Mouse (Mus musculus) frontal cortex, adult 2 months (tissue): Measurements from ENCODE around the gene Il10. TPM values are rescaled to one million over a fixed set of nuclear protein-coding genes. Genes with fewer than 3 reads are reported as not detected.

Experiments used
- DNase-seq, 2 experiments: peaks; one replicate each; pipeline ENCODE4 v3.0.0; 2022; ENCODE audit warnings: low spot score in 1 of 2; ENCODE audit errors: extremely low spot score in 1 of 2
- polyA plus RNA-seq: library from polyadenylated mRNA; depleted of rRNA; stranded (reverse); fragments of >200 nt; gene quantifications from 2 replicates; pipeline ENCODE4 v1.2.3, GENCODE M21; 2012; rRNA removed

The Il10 gene
- not detected in 2 replicates for polyA plus RNA-seq

DNA sequence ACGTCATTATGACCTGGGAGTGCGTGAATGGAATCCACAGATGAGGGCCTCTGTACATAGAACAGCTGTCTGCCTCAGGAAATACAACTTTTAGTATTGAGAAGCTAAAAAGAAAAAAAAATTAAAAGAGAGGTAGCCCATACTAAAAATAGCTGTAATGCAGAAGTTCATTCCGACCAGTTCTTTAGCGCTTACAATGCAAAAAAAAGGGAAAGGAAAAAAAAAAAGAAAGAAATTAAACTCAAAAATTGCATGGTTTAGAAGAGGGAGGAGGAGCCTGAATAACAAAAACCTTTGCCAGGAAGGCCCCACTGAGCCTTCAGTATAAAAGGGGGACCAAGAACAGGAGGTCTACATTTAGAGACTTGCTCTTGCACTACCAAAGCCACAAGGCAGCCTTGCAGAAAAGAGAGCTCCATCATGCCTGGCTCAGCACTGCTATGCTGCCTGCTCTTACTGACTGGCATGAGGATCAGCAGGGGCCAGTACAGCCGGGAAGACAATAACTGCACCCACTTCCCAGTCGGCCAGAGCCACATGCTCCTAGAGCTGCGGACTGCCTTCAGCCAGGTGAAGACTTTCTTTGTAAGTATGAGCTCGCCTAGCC lies at the start of gene Il10:
Il10 (plus strand) TSS at position 354 of the 607 bp plus-strand sequence.
- no peak for DNase-seq

GRCm38 (mm10) chr1:130979455-130979854 lies 40.2 kb upstream of the Il10 start:
- peak in 1 of 2 experiments; percentile 66 for DNase-seq

GRCm38 (mm10) chr1:130984441-130984840 lies 35.2 kb upstream of the Il10 start:
- peak in 1 of 2 experiments; percentile 30 for DNase-seq

DNA sequence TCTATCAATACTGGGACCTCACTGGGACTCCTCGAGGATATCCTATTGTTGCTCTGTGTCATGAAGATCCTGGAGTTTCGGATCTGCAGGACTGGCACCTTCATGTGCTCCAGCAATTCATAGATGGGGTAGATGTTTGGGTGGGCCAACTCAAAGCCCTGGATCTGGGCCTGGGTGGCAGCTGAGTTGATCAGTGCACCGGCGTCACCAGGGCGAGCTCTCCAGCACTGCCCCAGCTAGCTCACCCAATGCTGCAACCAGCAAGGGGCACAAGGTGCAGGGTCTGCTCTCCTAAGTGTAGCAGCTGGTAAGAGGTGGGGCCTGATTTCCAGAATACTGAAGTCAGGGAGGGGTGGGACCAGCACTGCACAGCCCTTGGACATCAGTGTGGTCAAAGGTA lies 32.6 kb upstream of the Il10 start:
- DNase-seq = no peak

DNA sequence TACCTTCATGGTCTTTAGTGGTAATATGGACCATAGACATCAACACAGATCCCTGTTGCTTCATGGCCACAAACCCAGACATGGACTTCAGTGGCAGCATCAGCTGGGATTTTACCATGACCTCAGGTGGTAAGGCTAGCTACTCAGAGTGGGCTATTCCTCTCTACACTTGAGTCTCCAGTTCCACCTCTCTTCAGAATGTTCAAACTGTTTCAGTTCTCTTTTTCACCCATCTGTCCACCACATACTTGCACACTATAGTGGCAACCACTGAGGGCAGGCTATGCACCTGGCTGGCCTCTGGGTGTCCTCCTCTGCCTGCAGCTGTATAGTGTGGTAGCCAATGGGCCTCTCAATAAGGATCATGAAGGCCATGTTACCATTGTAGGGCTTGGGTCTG lies 32.2 kb upstream of the Il10 start:
- no peak for DNase-seq

- DNase-seq = no peak
These were observed 30.3 kb upstream of the Il10 start for GRCm38 (mm10) chr1:130989331-130989730.

DNA sequence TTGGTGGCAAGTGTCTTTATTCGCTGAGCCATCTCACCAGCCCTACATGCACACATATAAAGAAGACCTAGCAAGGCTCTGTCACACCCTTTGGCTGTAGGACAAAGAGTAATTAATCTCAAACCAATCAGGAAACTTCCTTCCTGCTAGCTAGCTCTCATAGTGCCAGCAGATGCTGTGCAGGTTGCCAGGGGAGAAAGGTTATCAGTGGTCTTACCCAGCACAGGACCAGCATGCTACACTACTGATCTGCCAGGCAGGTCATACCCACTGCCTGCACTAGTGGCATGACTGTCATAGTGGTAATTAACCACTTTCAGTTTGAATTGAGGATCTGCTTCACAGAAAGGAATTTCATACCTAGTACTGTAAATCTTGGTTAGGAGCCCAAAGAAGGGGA lies 29.2 kb upstream of the Il10 start:
- no peak for DNase-seq

- DNase-seq = peak in 1 of 2 experiments; percentile 13
These were observed 26.0 kb upstream of the Il10 start for GRCm38 (mm10) chr1:130993574-130994154.

DNA sequence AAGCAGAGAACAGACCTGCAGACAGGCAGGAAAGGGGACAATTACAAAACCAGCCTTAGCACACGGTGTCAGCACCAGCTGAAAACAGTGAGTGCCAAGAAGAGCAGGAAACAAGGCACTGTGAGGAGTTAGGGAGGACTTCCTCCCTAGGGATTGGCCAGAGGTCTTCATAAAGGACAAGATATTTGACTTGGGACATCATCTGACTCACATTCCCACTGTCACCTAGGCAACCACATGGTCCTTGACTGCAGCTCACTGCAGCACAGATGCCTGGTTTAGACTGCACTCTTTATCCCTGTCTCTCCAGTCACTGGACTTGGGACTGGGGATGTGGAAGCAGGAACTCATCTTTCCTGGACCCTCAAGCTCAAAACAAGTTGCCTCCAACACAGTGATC lies 24.1 kb upstream of the Il10 start:
- DNase-seq = no peak

- no peak for DNase-seq
These were observed 23.3 kb upstream of the Il10 start for GRCm38 (mm10) chr1:130996356-130996755.

- no peak for DNase-seq
These were observed 22.2 kb upstream of the Il10 start for GRCm38 (mm10) chr1:130997441-130997840.

DNA sequence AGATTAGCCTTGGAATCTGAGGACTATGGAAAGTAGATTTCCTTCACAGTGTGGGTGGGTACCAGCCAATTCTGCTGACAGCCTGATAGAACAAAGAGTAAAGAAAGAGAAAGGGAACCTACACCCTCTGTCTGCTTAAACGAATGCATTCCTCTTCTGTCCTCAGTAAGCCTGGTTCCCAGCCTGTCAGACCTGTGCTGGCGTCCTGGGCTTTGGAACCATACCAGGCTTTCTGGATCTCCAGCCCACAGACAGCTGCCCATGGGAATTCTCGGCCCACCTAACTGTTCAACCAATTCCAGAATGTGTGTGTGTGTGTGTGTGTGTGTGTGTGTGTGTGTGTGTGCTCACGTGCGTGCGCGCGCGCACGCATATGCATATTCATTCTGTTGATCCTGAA lies 21.3 kb upstream of the Il10 start:
- DNase-seq = peak in 1 of 2 experiments; percentile 20

GRCm38 (mm10) chr1:130999708-131000107 lies 19.9 kb upstream of the Il10 start:
- no peak for DNase-seq

DNA sequence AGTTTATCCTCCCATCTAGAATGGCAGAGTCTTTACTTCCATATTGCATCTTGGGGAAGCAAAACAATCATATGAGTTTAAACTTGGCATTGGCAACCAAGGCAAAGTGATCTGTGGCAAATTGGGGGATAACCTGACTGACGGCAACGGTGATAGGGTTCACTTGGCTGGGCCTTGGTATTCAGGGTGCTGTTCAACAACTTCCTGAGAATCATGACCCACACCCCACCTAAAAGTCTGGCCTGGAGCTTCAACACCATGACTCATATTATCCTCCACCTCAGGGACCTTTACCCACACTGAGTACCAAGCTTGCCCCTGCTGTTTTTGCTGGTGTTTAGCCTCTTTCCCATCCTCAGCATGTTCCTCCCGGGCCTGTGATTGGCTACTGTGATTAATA lies 19.3 kb upstream of the Il10 start:
- no peak for DNase-seq

GRCm38 (mm10) chr1:131002561-131002960 lies 17.1 kb upstream of the Il10 start:
- DNase-seq = no peak

DNA sequence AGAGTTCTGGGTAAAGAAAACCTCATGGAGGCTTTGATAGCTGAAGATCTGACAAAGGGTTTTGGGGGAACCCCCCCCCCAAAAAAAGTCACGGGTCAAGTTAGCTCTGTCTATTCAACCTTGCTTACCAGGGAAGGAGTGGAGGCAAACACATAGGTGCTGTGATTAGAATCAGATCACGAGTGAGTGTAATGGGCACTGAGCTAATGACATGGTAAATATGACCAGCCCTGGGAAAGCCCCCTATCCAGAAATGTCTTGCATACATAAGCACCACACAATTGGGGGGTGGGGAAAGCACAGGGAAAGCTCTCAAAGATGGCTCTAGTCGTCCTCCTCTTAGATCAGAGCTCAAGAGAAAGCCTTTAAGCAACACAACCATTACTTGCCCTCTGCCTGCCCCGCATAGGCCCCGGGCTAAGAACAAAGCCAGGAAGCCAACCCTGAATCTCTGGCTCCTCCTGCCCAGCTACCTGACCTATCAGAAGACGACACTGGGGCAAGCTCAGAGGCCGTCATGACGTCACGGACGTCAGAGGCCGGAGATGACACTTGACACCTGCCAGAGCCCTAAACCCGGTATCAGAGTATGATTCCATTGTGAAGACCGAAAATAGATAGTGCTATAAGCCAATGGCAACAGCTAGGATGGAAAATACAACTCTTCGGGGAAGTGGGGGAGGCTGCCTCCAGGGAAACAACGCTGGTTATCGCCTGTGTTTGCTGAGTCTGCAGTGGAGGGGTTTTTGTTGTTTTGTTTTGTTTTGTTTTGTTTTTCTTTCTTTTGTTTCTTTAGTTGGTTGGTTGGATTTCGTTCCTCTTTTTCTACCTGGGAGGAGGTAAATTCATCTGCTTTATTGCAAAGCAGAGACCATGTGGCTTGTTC lies 16.4 kb upstream of the Il10 start:
- DNase-seq = no peak

DNA sequence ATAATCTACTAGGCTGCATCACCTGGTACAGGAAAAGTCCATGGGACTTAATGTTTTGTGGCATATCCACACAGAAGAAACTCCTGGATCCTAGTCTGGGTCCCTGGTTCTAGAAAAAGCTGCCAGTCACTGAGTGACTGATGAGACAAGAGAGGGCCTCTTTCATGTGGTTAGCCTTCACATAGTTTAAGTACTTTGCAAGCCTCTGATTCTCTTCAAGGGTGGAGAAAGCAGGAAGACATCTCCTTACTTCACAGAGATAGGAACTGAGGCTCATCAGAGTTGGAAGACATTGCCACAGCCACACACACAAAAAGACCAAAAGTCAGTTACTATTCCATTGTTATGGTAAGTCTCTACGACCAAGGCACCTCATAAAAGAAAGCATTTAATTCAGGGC lies 13.6 kb upstream of the Il10 start:
- DNase-seq = no peak

DNA sequence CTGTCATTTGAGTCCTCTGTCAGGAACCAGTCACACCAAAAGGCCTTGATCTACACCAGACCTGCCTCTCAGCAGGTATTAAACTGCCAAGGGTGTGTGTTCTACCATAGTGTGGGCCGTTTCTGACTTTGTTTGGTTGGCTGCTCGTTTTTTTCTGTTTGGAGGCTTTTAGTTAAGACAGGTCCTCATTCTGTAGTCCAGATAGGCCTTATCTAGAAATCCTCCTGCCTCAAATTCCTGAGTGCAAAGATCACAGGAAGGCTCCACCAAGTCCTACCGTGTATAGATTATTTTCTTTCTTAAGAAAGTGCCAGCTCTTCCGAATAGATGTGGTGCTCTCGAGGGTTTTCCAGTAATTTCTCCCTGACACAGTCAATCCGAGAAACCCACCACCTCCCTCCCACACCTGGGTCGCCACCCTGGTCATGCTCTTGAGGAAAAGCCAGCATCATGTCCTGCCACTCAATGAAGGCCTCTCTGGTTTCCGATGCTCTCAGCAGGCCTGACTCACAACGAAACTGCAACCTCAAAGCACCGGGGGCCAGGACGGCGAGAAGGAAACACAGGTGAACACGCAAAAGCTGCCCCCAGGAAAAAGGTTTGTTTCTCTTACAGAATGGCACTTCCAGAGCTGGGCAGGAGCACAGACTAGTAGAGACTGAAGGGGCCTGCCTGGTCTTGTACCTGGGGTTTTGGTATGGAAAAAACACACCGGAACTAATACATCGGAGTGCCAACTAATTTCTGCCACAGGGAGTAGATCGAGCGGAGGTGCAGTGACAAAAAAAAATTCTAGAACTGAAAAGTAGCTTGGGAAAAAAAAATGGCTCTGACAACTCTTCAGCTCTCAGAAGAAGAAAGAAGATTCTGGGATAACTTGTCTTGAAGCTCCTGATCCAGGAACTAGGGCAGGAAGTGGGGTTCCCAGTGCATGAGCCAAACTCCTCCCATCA lies 9.2 kb upstream of the Il10 start:
- no peak for DNase-seq

DNA sequence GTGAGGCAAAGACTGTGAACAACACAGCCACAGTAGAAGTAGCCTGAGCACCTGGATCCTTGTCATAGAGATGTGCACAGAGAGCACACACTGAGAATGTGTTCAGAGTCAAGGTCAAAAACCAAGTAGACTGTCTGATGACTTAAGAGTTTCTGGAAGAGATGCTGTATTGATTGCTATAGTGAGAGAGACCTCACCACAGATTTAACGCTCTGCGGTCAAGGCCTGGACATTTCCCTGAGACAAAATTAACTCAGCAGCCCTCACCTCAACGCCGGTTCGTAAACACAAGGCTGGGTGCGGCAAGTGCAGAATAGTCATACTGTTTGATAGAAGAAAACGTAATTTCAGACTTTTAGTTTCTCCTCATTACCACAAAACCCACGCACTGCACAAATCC lies 7.2 kb upstream of the Il10 start:
- DNase-seq = no peak

DNA sequence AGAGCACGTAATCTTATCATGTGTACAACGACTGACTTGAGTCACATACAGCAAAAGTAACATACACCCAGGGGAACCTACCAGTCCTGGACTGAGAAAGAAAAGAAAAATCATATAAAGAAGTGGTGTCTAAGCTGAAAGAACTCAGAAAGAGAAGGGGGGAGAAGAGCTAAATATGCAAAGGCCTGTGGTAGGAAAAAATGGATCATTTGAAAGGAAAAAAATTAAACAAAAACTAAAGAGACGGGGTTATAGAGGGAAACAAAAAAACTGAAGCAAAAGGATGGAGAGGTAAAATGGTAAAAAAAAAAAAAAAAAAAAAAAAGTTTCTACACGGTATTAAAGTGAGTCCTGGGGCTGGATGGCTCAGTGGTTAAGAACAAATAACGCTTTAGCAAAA lies 5.7 kb upstream of the Il10 start:
- DNase-seq = no peak

GRCm38 (mm10) chr1:131015281-131015680 lies 4.4 kb upstream of the Il10 start:
- DNase-seq = no peak
